Mouse (Mus musculus) skeletal muscle tissue, adult 2 months (tissue): ENCODE measurements around the gene Pcx.

Experiments used
- DNase-seq: peaks from one replicate; pipeline ENCODE4 v3.0.0-alpha.2; 2012; ENCODE audit warnings: low read depth, low spot score

Pcx gene

DNA sequence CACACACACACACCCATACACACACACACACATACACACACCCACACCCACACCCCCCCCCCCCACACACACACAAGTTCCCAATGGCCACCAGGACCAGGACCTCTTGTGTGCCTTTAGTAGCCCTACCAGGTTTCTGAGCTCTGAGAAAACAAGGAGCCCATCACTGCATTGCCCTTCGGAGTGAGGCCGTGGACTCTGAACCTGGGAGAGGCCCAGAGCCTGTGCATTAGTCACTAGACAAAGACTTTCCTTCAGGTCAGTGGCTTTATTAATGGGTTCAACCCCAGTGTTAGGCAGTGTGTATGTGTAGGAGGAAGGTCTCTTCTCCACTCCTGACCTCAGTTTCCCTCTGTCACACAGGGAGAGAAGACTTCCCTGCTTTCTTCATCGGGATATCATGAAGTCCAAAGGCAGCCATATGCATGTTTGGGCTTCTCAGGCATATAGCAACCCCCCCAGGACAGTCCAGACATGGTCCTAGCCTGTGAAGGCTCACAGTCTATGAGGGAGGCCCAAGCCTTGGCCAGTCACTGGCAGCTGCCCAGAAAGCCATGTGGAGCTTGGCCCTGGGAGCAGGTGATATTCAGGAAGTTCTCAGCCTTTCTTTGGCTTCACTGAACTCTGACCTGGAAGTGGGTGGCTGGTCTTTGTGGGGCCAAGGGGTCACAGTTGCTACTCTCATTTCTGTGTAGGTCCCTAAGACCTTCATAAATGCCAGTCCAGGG is 13.6 kb upstream of the Pcx start:
- no peak for DNase-seq

DNA sequence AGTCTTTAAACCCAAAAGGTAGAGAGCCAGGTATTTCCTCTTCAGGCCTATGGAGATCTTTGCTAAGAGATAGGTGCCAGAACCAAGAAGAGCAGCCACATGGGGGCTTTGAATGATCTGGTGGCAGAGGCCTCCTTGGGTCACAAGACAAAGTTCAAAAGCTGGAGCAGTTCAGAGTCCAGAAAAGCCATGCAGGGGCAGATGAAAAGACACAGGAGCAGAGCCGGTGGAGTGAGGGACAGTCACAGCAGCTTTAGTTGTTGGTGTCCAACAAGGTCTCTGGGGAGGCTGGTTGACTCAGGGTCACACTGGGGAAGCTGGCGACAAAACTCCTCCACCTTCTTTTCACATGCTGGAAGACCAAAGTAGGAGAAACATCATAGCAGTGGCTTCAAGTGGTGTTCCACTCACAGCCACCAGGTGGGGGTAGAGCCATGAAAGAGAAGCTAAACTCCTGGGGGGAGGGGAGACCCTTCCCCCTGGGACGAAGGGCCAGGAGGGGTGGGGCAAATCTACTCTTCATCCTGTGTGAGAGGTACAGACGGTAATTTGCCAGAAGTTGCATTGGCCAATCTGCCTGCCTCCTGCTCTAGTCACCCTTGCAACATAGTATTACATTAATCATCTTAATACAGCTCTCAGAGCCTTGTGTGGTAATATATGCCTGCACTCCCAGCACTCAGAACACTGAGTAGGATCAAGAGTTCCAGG is 12.9 kb upstream of the Pcx start:
- peak; percentile 71 for DNase-seq

DNA sequence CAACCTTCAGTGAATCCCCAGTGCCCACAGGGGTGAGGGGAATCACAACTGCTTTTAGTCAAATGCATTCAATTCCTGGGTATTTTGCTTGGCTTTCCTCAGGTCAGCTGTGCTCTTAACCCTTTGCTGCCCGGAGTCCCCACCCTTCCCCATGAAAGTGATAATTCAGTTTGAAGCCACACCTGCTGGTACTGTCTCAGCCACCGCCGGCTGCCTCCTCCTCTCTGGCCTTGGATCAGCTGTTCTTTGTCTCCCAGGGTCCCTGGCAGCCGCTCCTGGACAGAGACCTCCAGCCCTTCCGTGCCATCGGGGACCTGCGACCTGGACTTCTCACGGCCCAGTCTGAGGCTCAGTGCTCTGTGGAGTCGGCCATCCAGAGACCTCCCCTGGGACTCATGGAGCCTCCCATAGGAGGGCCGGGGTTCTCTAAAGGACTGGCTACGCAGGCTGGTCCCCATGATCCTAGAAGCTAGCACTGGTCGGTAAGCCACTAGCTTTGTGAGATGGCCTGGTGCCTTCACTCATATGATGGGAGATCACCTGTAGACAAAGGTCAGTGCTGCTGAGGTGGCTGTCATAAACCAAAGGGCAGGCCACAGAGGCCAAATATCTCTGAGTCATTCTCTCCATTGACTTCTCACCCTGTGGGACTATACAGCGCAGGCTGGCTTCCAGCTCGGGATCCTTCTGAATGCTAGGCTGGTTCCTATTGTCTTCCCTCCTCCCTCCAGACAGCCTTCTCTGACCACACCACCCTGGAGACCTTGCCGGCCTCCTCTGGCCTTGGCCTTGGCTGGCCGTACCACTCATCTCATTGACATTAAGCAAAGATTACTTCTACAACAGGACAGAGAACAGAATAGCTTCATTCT is 12.0 kb upstream of the Pcx start, which contains the start of gene 2010003K11Rik:
TSS of gene 2010003K11Rik (minus strand) at position 522 of the 872 bp plus-strand sequence.
- DNase-seq, result no peak

DNA sequence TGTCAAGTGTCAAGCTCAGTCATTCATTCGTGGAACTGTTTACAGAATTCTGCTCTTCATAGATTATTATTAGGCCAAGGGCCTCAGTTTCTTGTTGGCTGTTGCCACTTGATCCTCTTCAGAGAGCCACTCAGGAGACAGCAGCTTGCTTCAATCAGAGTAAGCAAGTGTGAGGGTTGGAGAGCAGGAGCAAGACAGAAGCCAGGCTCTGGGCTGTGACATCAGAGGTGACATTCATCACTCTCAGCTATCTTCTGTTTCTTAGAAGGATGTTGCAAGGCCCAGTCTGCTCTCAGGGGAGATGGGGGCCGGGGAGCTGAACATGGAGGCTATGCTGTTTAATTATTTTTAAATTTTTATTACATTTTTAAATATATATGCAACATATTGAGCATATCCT is 7.6 kb upstream of the Pcx start:
- no peak for DNase-seq

DNA sequence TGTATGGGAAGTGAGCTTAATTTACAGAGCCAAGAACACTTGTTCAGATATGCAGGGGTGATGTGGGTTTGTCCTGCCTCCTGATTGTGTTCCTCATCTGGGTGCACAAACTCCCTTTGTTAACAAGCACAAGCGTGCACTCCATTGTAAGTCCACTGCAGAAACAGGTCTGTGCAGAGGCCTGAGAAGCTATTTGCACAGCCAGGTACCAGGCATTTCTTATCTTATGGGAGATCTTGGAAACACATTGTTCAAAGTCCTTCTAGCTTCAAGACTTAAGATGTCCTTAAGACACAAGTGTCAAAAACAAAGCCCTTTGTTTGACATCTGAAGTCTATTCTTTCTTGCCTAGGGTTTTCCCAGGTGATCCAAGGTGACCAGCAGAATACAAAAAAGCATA is 5.4 kb upstream of the Pcx start:
- no peak for DNase-seq

DNA sequence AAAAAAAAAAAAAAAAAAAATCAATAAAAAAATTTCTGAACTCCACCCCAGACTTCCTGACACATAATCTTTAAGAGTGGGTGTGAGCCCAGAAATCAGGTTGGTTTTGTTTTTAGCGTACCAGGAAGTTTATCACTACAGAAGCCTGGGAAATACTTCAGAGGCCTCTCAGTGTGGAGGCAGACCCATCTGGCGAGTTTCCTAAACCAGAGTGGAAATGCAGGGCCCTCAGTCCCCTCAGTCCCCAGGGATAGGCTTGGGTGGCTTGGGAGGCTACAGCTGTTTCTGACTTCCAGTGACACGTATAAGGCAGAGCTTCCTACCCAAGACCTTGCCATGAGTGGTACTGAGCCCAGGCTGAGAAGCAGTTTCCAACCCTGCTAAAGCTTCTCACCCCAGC is 2.5 kb upstream of the Pcx start:
- no peak for DNase-seq

- no peak for DNase-seq
These were observed 1.0 kb downstream of the Pcx start for GRCm38 (mm10) chr19:4511116-4511841.

DNA sequence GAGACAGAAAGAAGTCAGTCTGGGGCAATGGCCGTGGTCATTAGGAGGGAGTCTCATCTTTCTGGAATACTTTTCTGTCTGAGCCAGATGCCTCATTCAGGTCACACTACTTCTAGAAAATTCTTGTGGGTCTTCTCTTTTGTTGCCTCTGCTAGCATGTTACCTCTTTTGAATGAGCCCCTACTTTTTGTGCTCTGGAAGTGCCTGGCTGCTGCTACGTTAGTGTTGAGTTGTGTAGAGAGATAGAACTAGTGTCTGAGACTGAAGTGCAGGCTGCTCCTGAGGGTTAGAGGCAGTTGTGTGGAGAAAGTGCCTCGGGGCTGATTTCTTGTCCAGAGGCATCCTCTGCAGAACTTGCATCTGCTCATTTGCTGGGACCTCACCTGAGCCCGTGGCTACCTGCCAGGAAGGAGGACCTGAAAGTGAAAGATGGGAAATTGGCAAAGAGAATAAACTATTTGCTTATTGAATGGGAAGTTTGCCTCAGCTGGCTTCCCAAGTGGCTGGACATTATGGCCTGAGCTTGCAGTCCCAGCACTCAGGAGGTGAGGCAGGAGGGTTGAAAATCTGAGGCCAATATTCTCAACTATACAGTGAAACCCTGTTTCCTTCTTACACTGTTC is 3.1 kb downstream of the Pcx start:
- DNase-seq, result no peak

- no peak for DNase-seq
These were observed 5.5 kb downstream of the Pcx start for GRCm38 (mm10) chr19:4515746-4516145.

GRCm38 (mm10) chr19:4516288-4516687 is 6.0 kb downstream of the Pcx start:
- DNase-seq, result no peak

- DNase-seq, result peak; percentile 75
These were observed 7.2 kb downstream of the Pcx start for GRCm38 (mm10) chr19:4517483-4517882.

GRCm38 (mm10) chr19:4521426-4522050 is 11.3 kb downstream of the Pcx start:
- no peak for DNase-seq

DNA sequence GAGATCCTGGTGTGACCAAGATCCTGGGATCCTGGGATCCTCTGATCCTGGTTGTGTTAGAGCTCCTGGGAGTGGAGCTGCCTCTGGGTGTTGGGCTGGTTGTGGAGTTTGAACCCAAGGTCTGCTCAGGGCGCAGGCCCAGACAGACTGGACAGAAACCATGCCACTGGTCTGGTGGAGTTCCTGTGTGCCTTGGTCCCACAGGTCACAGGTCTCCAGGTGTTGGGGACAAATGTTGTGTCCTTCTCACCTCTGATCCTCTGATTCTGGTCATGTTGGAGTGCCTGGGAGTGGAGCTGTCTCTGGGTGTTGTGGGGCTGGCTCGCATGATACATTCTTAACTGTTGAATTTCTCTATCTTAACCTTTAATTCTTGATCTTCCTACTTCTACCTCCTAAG is 24.4 kb downstream of the Pcx start:
- no peak for DNase-seq

GRCm38 (mm10) chr19:4535922-4536321 is 25.6 kb downstream of the Pcx start:
- DNase-seq, result no peak

GRCm38 (mm10) chr19:4536606-4537005 is 26.3 kb downstream of the Pcx start:
- no peak for DNase-seq

DNA sequence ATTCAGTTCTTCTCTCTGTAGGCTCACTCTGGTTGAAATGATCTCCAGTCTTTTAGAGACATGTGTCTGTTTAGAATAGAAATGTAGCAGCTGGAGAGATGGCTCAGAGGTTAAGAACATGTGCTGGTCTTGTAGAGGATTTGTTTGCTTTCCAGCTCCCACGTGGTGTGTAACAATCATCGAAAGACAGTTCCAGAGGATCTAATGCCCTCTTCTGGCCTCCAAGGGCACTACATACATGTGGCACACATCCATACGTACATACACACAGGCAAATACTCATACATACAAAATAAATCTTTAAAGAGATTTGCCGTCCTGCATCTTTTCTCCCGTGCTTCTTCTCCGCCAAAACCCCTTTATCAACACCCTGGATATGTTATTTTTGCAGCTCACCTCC is 30.0 kb downstream of the Pcx start:
- DNase-seq, result no peak

DNA sequence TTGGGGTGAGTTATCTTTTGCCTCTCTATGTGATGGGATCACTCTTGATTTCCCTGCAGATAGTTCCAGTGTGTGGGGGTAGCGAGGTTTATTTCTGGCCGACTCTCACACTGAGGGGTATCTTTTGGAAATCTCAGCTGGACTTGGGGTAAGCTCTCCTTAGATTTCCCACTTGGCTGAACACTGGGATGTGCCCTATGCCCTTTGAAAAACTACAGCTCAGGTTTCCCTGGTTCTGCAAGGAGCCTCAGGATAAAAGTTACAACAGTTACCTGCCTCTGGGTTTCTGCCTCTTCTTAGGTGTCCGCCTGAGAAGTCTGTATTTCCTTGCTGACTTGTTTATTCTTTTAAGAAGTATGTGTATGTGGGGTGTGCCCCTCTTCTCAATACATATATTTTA is 30.7 kb downstream of the Pcx start:
- peak; percentile 60 for DNase-seq

DNA sequence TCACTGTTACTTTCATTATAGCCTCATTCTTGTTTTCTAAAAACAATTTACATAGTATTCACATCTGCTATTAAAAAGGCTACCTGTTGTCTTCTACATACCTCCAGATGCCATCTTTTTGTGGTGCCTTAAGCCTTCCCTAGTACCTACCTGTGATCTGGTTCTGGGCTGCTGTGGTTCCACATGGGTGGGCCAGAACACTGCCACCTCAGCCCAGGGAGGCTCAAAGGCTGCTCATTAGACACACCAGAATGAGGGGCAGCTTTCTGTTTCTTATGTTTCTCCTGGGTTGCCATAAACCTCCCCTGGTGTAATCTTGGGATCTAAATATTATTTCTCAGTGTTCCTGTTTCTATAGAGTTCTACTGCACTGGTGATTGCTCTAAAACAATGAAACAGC is 31.8 kb downstream of the Pcx start:
- DNase-seq, result no peak

DNA sequence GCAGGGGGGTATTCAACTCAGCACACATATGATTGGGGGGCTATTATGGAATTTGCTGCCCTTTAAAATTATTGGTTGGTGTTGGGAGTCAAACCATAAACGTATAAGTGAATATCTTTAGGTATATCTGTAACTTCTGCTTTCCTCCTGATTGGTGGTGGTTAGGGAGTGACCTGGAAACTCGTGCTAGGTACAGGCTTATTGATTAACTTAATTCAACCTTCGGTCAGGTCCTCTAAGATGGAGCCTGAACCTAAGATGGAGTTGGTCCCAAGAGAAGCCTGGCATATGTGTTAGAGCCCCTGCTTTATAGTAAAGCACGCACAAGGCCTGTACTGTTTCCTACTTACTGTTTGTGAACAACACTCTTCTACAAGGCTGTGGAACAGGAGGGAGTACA is 34.8 kb downstream of the Pcx start:
- no peak for DNase-seq

GRCm38 (mm10) chr19:4545841-4546240 is 35.6 kb downstream of the Pcx start:
- no peak for DNase-seq

DNA sequence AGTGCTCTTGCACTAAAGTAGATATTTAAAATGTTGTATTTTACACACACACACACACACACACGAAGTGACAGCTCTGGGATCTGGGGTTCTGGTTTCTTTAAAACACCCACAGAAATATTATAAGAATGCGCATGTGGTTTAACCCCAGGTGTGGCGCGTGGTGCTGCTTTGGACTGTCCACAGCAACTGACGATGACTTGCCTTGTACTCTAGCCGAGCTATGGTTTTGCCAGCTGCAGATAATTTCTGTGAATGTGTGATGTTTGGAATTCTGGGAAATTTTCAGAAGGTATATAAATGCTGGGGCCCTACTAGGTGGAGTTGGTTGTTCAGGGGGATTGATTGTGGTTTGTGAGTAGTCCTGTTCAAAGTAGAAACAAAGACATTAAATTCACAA is 37.5 kb downstream of the Pcx start:
- no peak for DNase-seq
